20 mouse cellular contexts compared by ENCODE assay signal in the genomic region with DNA sequence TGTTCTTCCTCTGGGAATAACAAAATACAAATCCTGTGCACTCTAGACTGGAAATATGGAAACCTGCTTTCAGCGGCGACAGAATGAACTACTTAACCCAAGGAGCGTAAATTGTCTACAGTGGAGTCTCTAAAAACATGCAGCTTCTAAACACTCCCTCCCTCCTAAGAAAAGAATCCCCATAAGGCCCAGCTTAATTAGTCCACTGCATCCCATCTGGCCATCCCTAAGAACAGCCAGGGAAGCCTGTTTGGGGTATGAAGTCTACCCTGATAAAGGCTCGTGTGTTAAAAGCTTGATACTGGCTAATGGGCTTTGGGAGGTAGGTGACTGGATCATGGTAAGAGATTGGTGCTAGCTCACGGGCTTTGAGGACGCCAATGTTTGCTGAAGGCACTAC. TPM values are rescaled to one million over a fixed set of nuclear protein-coding genes. Genes with fewer than 3 reads are reported as not detected.
DNase-seq lines count a peak whose midpoint lies in the region; ATAC-seq lines count a peak whose summit lies in the region.
"Had no signal": no experiment of that assay in that cellular context is flagged by ENCODE, and none has a peak within 500 bp of the region (broad histone marks: within the 10 kb centered on the region; RNA-seq: fewer than 3 reads in every experiment).

No protein-coding gene starts in this region.

- H3K4me1 ChIP-seq in midbrain, embryonic 14.5 days (ENCODE audit: control insufficient read depth, insufficient read depth, low read length), result peaks cover 70% of the 10 kb centered on the region
- peaks cover 69% of the 10 kb centered on the region for H3K4me1 ChIP-seq in midbrain, embryonic 11.5 days (ENCODE audit: control insufficient read depth, insufficient read depth, low read length)
- H3K4me1 ChIP-seq in forebrain, embryonic 14.5 days (ENCODE audit: control insufficient read depth, insufficient read depth, low read length), result peaks cover 87% of the 10 kb centered on the region
- H3K4me1 ChIP-seq in hindbrain, embryonic 14.5 days (replicated peaks; ENCODE audit: control insufficient read depth, insufficient read depth, low read length), result peaks cover 54% of the 10 kb centered on the region

- H3K9ac ChIP-seq in midbrain, embryonic 14.5 days (replicated peaks; ENCODE audit: low read length), result no peak overlapping the region
- H3K9ac ChIP-seq in midbrain, embryonic 11.5 days (ENCODE audit: low read length), result no peak overlapping the region
- H3K9ac ChIP-seq in forebrain, embryonic 14.5 days (ENCODE audit: low read length), result no peak overlapping the region
- H3K9ac ChIP-seq in hindbrain, embryonic 14.5 days, result no peak overlapping the region
- H3K9ac ChIP-seq: embryonic facial prominence, embryonic 13.5 days had no signal

- H3K4me3 ChIP-seq in midbrain, embryonic 14.5 days (replicated peaks; ENCODE audit: low read depth, low read length), result no peak overlapping the region
- no peak overlapping the region for H3K4me3 ChIP-seq in midbrain, embryonic 11.5 days (ENCODE audit: low read depth, low read length)
- H3K4me3 ChIP-seq in forebrain, embryonic 14.5 days (ENCODE audit: low read depth, low read length), result no peak overlapping the region
- no peak overlapping the region for H3K4me3 ChIP-seq in hindbrain, embryonic 14.5 days (replicated peaks; ENCODE audit: low read length)
- H3K4me3 ChIP-seq: embryonic facial prominence, embryonic 13.5 days; heart, embryonic 10.5 days had no signal

- 36% methylated on average over 6 of the region's 6 CpGs for WGBS in midbrain, embryonic 14.5 days
- WGBS in midbrain, embryonic 11.5 days, result 74% methylated on average over 6 of the region's 6 CpGs
- WGBS in forebrain, embryonic 14.5 days, result 27% methylated on average over 6 of the region's 6 CpGs
- WGBS in hindbrain, embryonic 14.5 days, result 40% methylated on average over 6 of the region's 6 CpGs

- H3K4me2 ChIP-seq in midbrain, embryonic 14.5 days (ENCODE audit: low read length), result no peak overlapping the region
- H3K4me2 ChIP-seq in midbrain, embryonic 11.5 days, result no peak overlapping the region
- H3K4me2 ChIP-seq in forebrain, embryonic 14.5 days (ENCODE audit: low read length), result no peak overlapping the region
- no peak overlapping the region for H3K4me2 ChIP-seq in hindbrain, embryonic 14.5 days (replicated peaks)
- H3K4me2 ChIP-seq: embryonic facial prominence, embryonic 13.5 days had no signal

- H3K36me3 ChIP-seq in midbrain, embryonic 14.5 days (ENCODE audit: control insufficient read depth, insufficient read depth, low read length), result no peaks in the 10 kb centered on the region
- no peaks in the 10 kb centered on the region for H3K36me3 ChIP-seq in midbrain, embryonic 11.5 days (ENCODE audit: control insufficient read depth, insufficient read depth, low read length)
- H3K36me3 ChIP-seq in forebrain, embryonic 14.5 days (ENCODE audit: control insufficient read depth, insufficient read depth, low read length), result no peaks in the 10 kb centered on the region
- no peaks in the 10 kb centered on the region for H3K36me3 ChIP-seq in hindbrain, embryonic 14.5 days (replicated peaks; ENCODE audit: control insufficient read depth, insufficient read depth)
- H3K36me3 ChIP-seq: embryonic facial prominence, embryonic 13.5 days; heart, embryonic 10.5 days had no signal

- H3K9me3 ChIP-seq in midbrain, embryonic 14.5 days (ENCODE audit: control insufficient read depth, low read length), result no peaks in the 10 kb centered on the region
- no peaks in the 10 kb centered on the region for H3K9me3 ChIP-seq in midbrain, embryonic 11.5 days (ENCODE audit: control insufficient read depth, low read length)
- H3K9me3 ChIP-seq in forebrain, embryonic 14.5 days (replicated peaks; ENCODE audit: control insufficient read depth, low read length), result no peaks in the 10 kb centered on the region
- H3K9me3 ChIP-seq in hindbrain, embryonic 14.5 days (ENCODE audit: control insufficient read depth, low read length), result no peaks in the 10 kb centered on the region
- H3K9me3 ChIP-seq: embryonic facial prominence, embryonic 13.5 days; heart, embryonic 10.5 days had no signal

- no peaks in the 10 kb centered on the region for H3K27me3 ChIP-seq in midbrain, embryonic 14.5 days (ENCODE audit: control insufficient read depth, insufficient read depth, low read length)
- no peaks in the 10 kb centered on the region for H3K27me3 ChIP-seq in midbrain, embryonic 11.5 days (ENCODE audit: control insufficient read depth, insufficient read depth, low read length)
- no peaks in the 10 kb centered on the region for H3K27me3 ChIP-seq in forebrain, embryonic 14.5 days (replicated peaks; ENCODE audit: control insufficient read depth, insufficient read depth, low read length)
- H3K27me3 ChIP-seq in hindbrain, embryonic 14.5 days (ENCODE audit: control insufficient read depth, insufficient read depth, low read length), result no peaks in the 10 kb centered on the region
- H3K27me3 ChIP-seq: embryonic facial prominence, embryonic 13.5 days had no signal

- no peak overlapping the region; the same call in 1 of the 2 replicates for H3K27ac ChIP-seq in midbrain, embryonic 14.5 days (replicated peaks; ENCODE audit: low read depth, low read length)
- no peak overlapping the region for H3K27ac ChIP-seq in midbrain, embryonic 11.5 days (ENCODE audit: low read depth, low read length)
- H3K27ac ChIP-seq in forebrain, embryonic 14.5 days (ENCODE audit: low read depth, low read length), result peak overlapping the region; percentile 90
- 0 out of 2 replicates have a peak overlapping the region, but pooled peaks have one; percentile 15 for H3K27ac ChIP-seq in hindbrain, embryonic 14.5 days
- H3K27ac ChIP-seq: embryonic facial prominence, embryonic 13.5 days; stomach, postnatal 0 days had no signal

- peak; percentile 32 for DNase-seq in midbrain, embryonic 14.5 days
- DNase-seq in midbrain, embryonic 11.5 days (ENCODE audit: low spot score, missing footprints), result no peak
- peak; percentile 77 for DNase-seq in forebrain, embryonic 14.5 days (ENCODE audit: low spot score)
- no peak for DNase-seq in hindbrain, embryonic 14.5 days (ENCODE audit: low spot score)
- no peak for DNase-seq in heart, adult 18-20 months
- no peak for DNase-seq in T-cell, adult 2 months (ENCODE audit: low spot score)
- no peak for DNase-seq in layer of hippocampus, adult 18-20 months (ENCODE audit: low spot score in 2 of 2)
- DNase-seq: adrenal gland, adult 2 months; cerebellum, postnatal 10 days; gastrocnemius, postnatal 36 days; heart, postnatal 10 days; kidney, adult 18-20 months; kidney, postnatal 14 days; left cerebral cortex, postnatal 4 days; liver; right cerebral cortex, postnatal 4 days had no signal

- no peak for ATAC-seq in midbrain, embryonic 14.5 days (ENCODE audit: low FRiP score, low TSS enrichment)
- no peak for ATAC-seq in midbrain, embryonic 11.5 days (ENCODE audit: low FRiP score)
- peak; percentile 13; the same call in 1 of the 2 replicates for ATAC-seq in forebrain, embryonic 14.5 days
- ATAC-seq in hindbrain, embryonic 14.5 days (ENCODE audit: low FRiP score), result no peak
- ATAC-seq: lung, postnatal 0 days had no signal

RNA-seq across cellular contexts. Expression of a gene that starts 54.5 kb away (rescaled TPM):
- 89.4 and 90.7 TPM in 2 replicates for polyA plus RNA-seq in midbrain, embryonic 14.5 days (2014; fragmentation: Nextera tagmentation; extraction: Ambion mirVana)
- polyA plus RNA-seq in midbrain, embryonic 11.5 days (2014; fragmentation: Nextera tagmentation; extraction: Ambion mirVana), result 67.1 and 76.3 TPM in 2 replicates
- 123 and 131 TPM in 2 replicates for polyA plus RNA-seq in forebrain, embryonic 14.5 days (2014; fragmentation: Nextera tagmentation; extraction: Ambion mirVana)
- polyA plus RNA-seq in hindbrain, embryonic 14.5 days (2014; fragmentation: Nextera tagmentation; extraction: Ambion mirVana), result 51.2 and 57.5 TPM in 2 replicates
- 10 to 100 TPM; 17.1 to 24.2 TPM for total RNA-seq in heart, adult 18-20 months (2021)
- total RNA-seq in layer of hippocampus, adult 18-20 months (2021), result 10 to 100 TPM; 28.0 to 33.3 TPM

Comparison
In these comparisons a context has a peak if more than half of its experiments do, and no peak if none do; other contexts are left out.
1. DNase-seq: peak in midbrain, embryonic 14.5 days (single experiment) and forebrain, embryonic 14.5 days (single experiment); none in midbrain, embryonic 11.5 days (single experiment), hindbrain, embryonic 14.5 days (single experiment), heart, adult 18-20 months (0 of 2), T-cell, adult 2 months (single experiment) and layer of hippocampus, adult 18-20 months (0 of 2).
2. H3K27ac ChIP-seq: peak in forebrain, embryonic 14.5 days (single experiment) and hindbrain, embryonic 14.5 days (single experiment); none in midbrain, embryonic 14.5 days (single experiment) and midbrain, embryonic 11.5 days (single experiment).